Mouse (Mus musculus) myocyte (in vitro differentiated cells): ENCODE data around the gene Lrrc4.

Source experiments
- E2F4 ChIP-seq: IDR thresholded peaks from one replicate; pipeline ENCODE4 v1.6.1; 2011; ENCODE audit warnings: mild to moderate bottlenecking, control low read depth, moderate library complexity; ENCODE audit not compliant: insufficient read depth
- MAX ChIP-seq: IDR thresholded peaks from one replicate; pipeline ENCODE4 v1.6.1; 2011; ENCODE audit warnings: low read depth, mild to moderate bottlenecking, control low read depth
- POLR2A ChIP-seq: IDR thresholded peaks from one replicate; pipeline ENCODE4 v1.6.1; 2011; ENCODE audit warnings: low read depth, mild to moderate bottlenecking, control low read depth, moderate library complexity; ENCODE audit not compliant: insufficient read length
- TCF12 ChIP-seq: IDR thresholded peaks from one replicate; pipeline ENCODE4 v1.6.1; 2011; ENCODE audit warnings: mild to moderate bottlenecking, control low read depth; ENCODE audit not compliant: poor library complexity, insufficient read depth, severe bottlenecking
- TCF3 ChIP-seq: IDR thresholded peaks from one replicate; pipeline ENCODE4 v1.6.1; 2011; ENCODE audit warnings: low read depth, control low read depth; ENCODE audit not compliant: insufficient read length
- USF1 ChIP-seq: IDR thresholded peaks from one replicate; pipeline ENCODE4 v1.6.1; 2011; ENCODE audit warnings: low read depth, mild to moderate bottlenecking, control low read depth, moderate library complexity

DNA sequence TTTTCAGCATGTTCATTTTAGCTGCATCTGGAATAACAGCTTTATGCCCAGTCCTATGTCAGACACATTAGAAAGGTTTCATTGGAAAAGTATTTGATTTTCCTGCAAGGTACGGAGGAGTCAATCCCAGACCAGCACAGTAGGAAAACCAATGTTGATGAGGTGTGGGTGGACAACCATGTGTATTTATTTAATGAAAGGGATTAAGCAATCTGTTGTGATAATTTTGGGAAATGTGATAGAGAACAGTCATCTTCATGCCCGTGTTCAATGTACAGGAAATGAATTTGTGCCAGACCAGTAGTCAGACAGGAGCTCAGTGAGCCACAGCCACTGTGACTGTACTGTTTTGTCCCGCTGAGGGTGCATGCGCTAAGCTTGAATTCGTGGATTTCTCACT, 143.8 kb downstream of the Lrrc4 start:
- TF ChIP-seq POLR2A (no peak), TCF12 (no peak), USF1 (no peak), E2F4 (no peak), TCF3 (no peak), MAX (no peak)
